Mouse (Mus musculus): Measurements from ENCODE around the gene Fam166a. TPM values are rescaled to one million over a fixed set of nuclear protein-coding genes. Genes with fewer than 3 reads are reported as not detected.

Fam166a gene
- polyA plus RNA-seq, 1 experiment from 2014 or later = 1.4 TPM

GRCm38 (mm10) chr2:25178285-25178972 is 40.1 kb upstream of the Fam166a start:
- Histone ChIP-seq H3K27ac (replicated peaks) (peak overlapping the region; percentile 77), H3K36me3 (replicated peaks) (no peaks in the 10 kb centered on the region), H3K4me3 (peak overlapping the region; percentile 39; the same call in 1 of the 2 replicates), H3K4me1 (peaks cover 81% of the 10 kb centered on the region), H3K9me3 (no peaks in the 10 kb centered on the region), H3K27me3 (replicated peaks; ENCODE audit: low read depth, poor library complexity, severe bottlenecking) (peaks cover 79% of the 10 kb centered on the region)
- 24% methylated on average over 10 of the region's 10 CpGs for WGBS
- DNase-seq (ENCODE audit: low spot score) = peak; percentile 32

- DNase-seq (ENCODE audit: low spot score) = no peak
- Histone ChIP-seq H3K4me1 (peaks cover 87% of the 10 kb centered on the region), H3K4me3 (peak overlapping the region; percentile 66), H3K27me3 (replicated peaks; ENCODE audit: low read depth, poor library complexity, severe bottlenecking) (peaks cover 91% of the 10 kb centered on the region), H3K36me3 (replicated peaks) (peaks cover 8% of the 10 kb centered on the region), H3K9me3 (no peaks in the 10 kb centered on the region), H3K27ac (replicated peaks) (peak overlapping the region; percentile 73)
- WGBS = 48% methylated on average over 15 of the region's 15 CpGs
Measured at GRCm38 (mm10) chr2:25179566-25180217, 38.9 kb upstream of the Fam166a start.

GRCm38 (mm10) chr2:25180478-25180903 is 38.1 kb upstream of the Fam166a start, which contains the start of gene Nrarp:
Gene Nrarp, plus strand, starts transcription at chr2:25180758.
- peak; percentile 94 for DNase-seq (ENCODE audit: low spot score)
- H3K27ac ChIP-seq (replicated peaks) = peak within 1 kb of the TSS; percentile 88
- H3K36me3 ChIP-seq (replicated peaks) = peaks cover 8% of the 10 kb centered on the region
- peaks cover 97% of the 10 kb centered on the region for H3K27me3 ChIP-seq (replicated peaks; ENCODE audit: low read depth, poor library complexity, severe bottlenecking)
- H3K4me3 ChIP-seq = peak within 1 kb of the TSS; percentile 66
- H3K9me3 ChIP-seq = no peaks in the 10 kb centered on the region
- peaks cover 87% of the 10 kb centered on the region for H3K4me1 ChIP-seq
- WGBS = under 1% methylated on average over 35 of the region's 35 CpGs

- Histone ChIP-seq H3K36me3 (replicated peaks) (peaks cover 8% of the 10 kb centered on the region), H3K4me3 (peak overlapping the region; percentile 66), H3K27ac (replicated peaks) (peak overlapping the region; percentile 88), H3K27me3 (replicated peaks; ENCODE audit: low read depth, poor library complexity, severe bottlenecking) (peaks cover 99% of the 10 kb centered on the region), H3K9me3 (no peaks in the 10 kb centered on the region), H3K4me1 (peaks cover 87% of the 10 kb centered on the region)
- peak; percentile 74 for DNase-seq (ENCODE audit: low spot score)
- WGBS = under 1% methylated on average over 100 of the region's 100 CpGs
Measured at GRCm38 (mm10) chr2:25180973-25181890, 37.3 kb upstream of the Fam166a start.

GRCm38 (mm10) chr2:25181891-25182397 is 36.6 kb upstream of the Fam166a start:
- peaks cover 85% of the 10 kb centered on the region for H3K4me1 ChIP-seq
- DNase-seq (ENCODE audit: low spot score) = peak; percentile 32
- H3K4me3 ChIP-seq = peak overlapping the region; percentile 66
- peaks cover 8% of the 10 kb centered on the region for H3K36me3 ChIP-seq (replicated peaks)
- peak overlapping the region; percentile 88 for H3K27ac ChIP-seq (replicated peaks)
- no peaks in the 10 kb centered on the region for H3K9me3 ChIP-seq
- WGBS = under 1% methylated on average over 17 of the region's 17 CpGs
- H3K27me3 ChIP-seq (replicated peaks; ENCODE audit: low read depth, poor library complexity, severe bottlenecking) = peaks cover 96% of the 10 kb centered on the region

GRCm38 (mm10) chr2:25182664-25183063 is 35.9 kb upstream of the Fam166a start:
- no peaks in the 10 kb centered on the region for H3K9me3 ChIP-seq
- peak overlapping the region; percentile 66 for H3K4me3 ChIP-seq
- H3K36me3 ChIP-seq (replicated peaks) = peaks cover 8% of the 10 kb centered on the region
- H3K27ac ChIP-seq (replicated peaks) = peak overlapping the region; percentile 51
- peaks cover 95% of the 10 kb centered on the region for H3K27me3 ChIP-seq (replicated peaks; ENCODE audit: low read depth, poor library complexity, severe bottlenecking)
- peaks cover 78% of the 10 kb centered on the region for H3K4me1 ChIP-seq
- DNase-seq (ENCODE audit: low spot score) = no peak
- WGBS = 20% methylated on average over 6 of the region's 6 CpGs

- no peak overlapping the region for H3K27ac ChIP-seq (replicated peaks)
- peaks cover 8% of the 10 kb centered on the region for H3K36me3 ChIP-seq (replicated peaks)
- 63% methylated on average over 2 of the region's 2 CpGs for WGBS
- no peak for DNase-seq (ENCODE audit: low spot score)
- no peaks in the 10 kb centered on the region for H3K9me3 ChIP-seq
- H3K4me3 ChIP-seq = peak overlapping the region; percentile 66
- peaks cover 89% of the 10 kb centered on the region for H3K27me3 ChIP-seq (replicated peaks; ENCODE audit: low read depth, poor library complexity, severe bottlenecking)
- peaks cover 72% of the 10 kb centered on the region for H3K4me1 ChIP-seq
Measured at GRCm38 (mm10) chr2:25183336-25183735, 35.2 kb upstream of the Fam166a start.

- H3K9me3 ChIP-seq = no peaks in the 10 kb centered on the region
- H3K4me3 ChIP-seq = peak overlapping the region; percentile 66
- DNase-seq (ENCODE audit: low spot score) = no peak
- WGBS = 94% methylated on average over 7 of the region's 7 CpGs
- no peak overlapping the region for H3K27ac ChIP-seq (replicated peaks)
- peaks cover 8% of the 10 kb centered on the region for H3K36me3 ChIP-seq (replicated peaks)
- H3K4me1 ChIP-seq = peaks cover 62% of the 10 kb centered on the region
- H3K27me3 ChIP-seq (replicated peaks; ENCODE audit: low read depth, poor library complexity, severe bottlenecking) = peaks cover 77% of the 10 kb centered on the region
Measured at GRCm38 (mm10) chr2:25184496-25184895, 34.0 kb upstream of the Fam166a start.

GRCm38 (mm10) chr2:25185625-25186574 is 32.6 kb upstream of the Fam166a start:
- Histone ChIP-seq H3K9me3 (no peaks in the 10 kb centered on the region), H3K27ac (replicated peaks) (peak overlapping the region; percentile 91), H3K36me3 (replicated peaks) (peaks cover 8% of the 10 kb centered on the region), H3K27me3 (replicated peaks; ENCODE audit: low read depth, poor library complexity, severe bottlenecking) (peaks cover 63% of the 10 kb centered on the region), H3K4me3 (peak overlapping the region; percentile 66), H3K4me1 (peaks cover 50% of the 10 kb centered on the region)
- under 1% methylated on average over 64 of the region's 64 CpGs for WGBS
- DNase-seq (ENCODE audit: low spot score) = peak; percentile 87

GRCm38 (mm10) chr2:25186575-25186930 is 32.0 kb upstream of the Fam166a start:
- Histone ChIP-seq H3K36me3 (replicated peaks) (peaks cover 8% of the 10 kb centered on the region), H3K27me3 (replicated peaks; ENCODE audit: low read depth, poor library complexity, severe bottlenecking) (peaks cover 56% of the 10 kb centered on the region), H3K9me3 (no peaks in the 10 kb centered on the region), H3K4me1 (peaks cover 44% of the 10 kb centered on the region), H3K4me3 (peak overlapping the region; percentile 66), H3K27ac (replicated peaks) (peak overlapping the region; percentile 91; the same call in 1 of the 2 replicates)
- 26% methylated on average over 5 of the region's 5 CpGs for WGBS
- DNase-seq (ENCODE audit: low spot score) = no peak

GRCm38 (mm10) chr2:25187841-25188240 is 30.7 kb upstream of the Fam166a start:
- Histone ChIP-seq H3K4me1 (peaks cover 35% of the 10 kb centered on the region), H3K36me3 (replicated peaks) (peaks cover 8% of the 10 kb centered on the region), H3K4me3 (no peak overlapping the region), H3K9me3 (no peaks in the 10 kb centered on the region), H3K27me3 (replicated peaks; ENCODE audit: low read depth, poor library complexity, severe bottlenecking) (peaks cover 44% of the 10 kb centered on the region), H3K27ac (replicated peaks) (no peak overlapping the region)
- WGBS = 87% methylated on average over 6 of the region's 6 CpGs
- DNase-seq (ENCODE audit: low spot score) = no peak

Data from embryonic facial prominence, embryonic 10.5 days (tissue).